Mouse (Mus musculus) midbrain, embryonic 12.5 days (tissue): ENCODE data around the gene Scfd2. TPM values are rescaled to one million over a fixed set of nuclear protein-coding genes. Genes with fewer than 3 reads are reported as not detected.

Source experiments
- ATAC-seq: fragments of 200-750 bp; cut with Nextera tagmentation; 2 replicates; pipeline ENCODE4 v1.8.0; 2017; ENCODE audit warnings: low read depth, moderate TSS enrichment, moderate library complexity; ENCODE audit not compliant: low FRiP score
- H3K27ac ChIP-seq: fragments of 300-500 bp; sonication (generic); replicated peaks from 2 replicates; pipeline ENCODE4 v1.5.1; 2016; ENCODE audit warnings: mild to moderate bottlenecking
- H3K27me3 ChIP-seq: fragments of 300-500 bp; sonication (generic); 2 replicates; pipeline ENCODE4 v1.6.1; 2016; ENCODE audit warnings: mild to moderate bottlenecking
- H3K36me3 ChIP-seq: fragments of 300-500 bp; sonication (generic); 2 replicates; pipeline ENCODE4 v1.6.1; 2016
- H3K4me1 ChIP-seq: fragments of 300-500 bp; sonication (generic); 2 replicates; pipeline ENCODE4 v1.6.1; 2016
- H3K4me2 ChIP-seq: fragments of 300-500 bp; sonication (generic); replicated peaks from 2 replicates; pipeline ENCODE4 v1.6.1; 2016; ENCODE audit warnings: mild to moderate bottlenecking, moderate library complexity
- H3K4me3 ChIP-seq: fragments of 300-500 bp; sonication (generic); 2 replicates; pipeline ENCODE4 v1.5.1; 2016; ENCODE audit warnings: mild to moderate bottlenecking
- H3K9ac ChIP-seq: fragments of 300-500 bp; sonication (generic); replicated peaks from 2 replicates; pipeline ENCODE4 v1.6.1; 2016; ENCODE audit warnings: mild to moderate bottlenecking, moderate library complexity
- H3K9me3 ChIP-seq: fragments of 300-500 bp; sonication (generic); 2 replicates; pipeline ENCODE4 v1.6.1; 2016; ENCODE audit warnings: mild to moderate bottlenecking
- WGBS: fragments of 180-500 bp; shearing (Covaris S2); methylation state at CpG from one replicate; pipeline ENCODE4 v1.1.7; 2016; 5-methylcytosine and 5-hydroxymethylcytosine counted together
- polyA plus RNA-seq: library from polyadenylated mRNA; unstranded; fragments of >200 nt; fragmentation: Nextera tagmentation; extraction: Ambion mirVana; gene quantifications from 2 replicates; pipeline ENCODE4 v1.2.1, GENCODE M21; 2016

The Scfd2 gene
- polyA plus RNA-seq, 1 experiment from 2014 or later, result 17.7 TPM

- ATAC-seq, result no peak
- no peaks in the 10 kb centered on the region for H3K27me3 ChIP-seq
- H3K9me3 ChIP-seq, result no peaks in the 10 kb centered on the region
- WGBS, result 89% methylated on average over 9 of the region's 9 CpGs
- H3K36me3 ChIP-seq, result no peaks in the 10 kb centered on the region
- H3K4me3 ChIP-seq, result no peak overlapping the region
- no peak overlapping the region for H3K9ac ChIP-seq
- H3K27ac ChIP-seq, result no peak overlapping the region
- H3K4me1 ChIP-seq, result no peaks in the 10 kb centered on the region; the same call in 1 of the 2 replicates
- H3K4me2 ChIP-seq, result no peak overlapping the region
These were observed 76.5 kb downstream of the Scfd2 start for GRCm38 (mm10) chr5:74455094-74455493.

- no peak overlapping the region for H3K27ac ChIP-seq
- H3K36me3 ChIP-seq, result no peaks in the 10 kb centered on the region
- 62% methylated on average over 5 of the region's 5 CpGs for WGBS
- H3K4me1 ChIP-seq, result no peaks in the 10 kb centered on the region; the same call in 1 of the 2 replicates
- H3K4me3 ChIP-seq, result no peak overlapping the region
- ATAC-seq, result no peak
- no peak overlapping the region for H3K9ac ChIP-seq
- H3K9me3 ChIP-seq, result no peaks in the 10 kb centered on the region
- no peak overlapping the region for H3K4me2 ChIP-seq
- no peaks in the 10 kb centered on the region for H3K27me3 ChIP-seq
These were observed 80.6 kb downstream of the Scfd2 start for GRCm38 (mm10) chr5:74450977-74451376.

- no peaks in the 10 kb centered on the region for H3K36me3 ChIP-seq
- 58% methylated on average over 10 of the region's 10 CpGs for WGBS
- no peaks in the 10 kb centered on the region for H3K9me3 ChIP-seq
- no peak overlapping the region for H3K4me2 ChIP-seq
- H3K27ac ChIP-seq, result no peak overlapping the region
- no peaks in the 10 kb centered on the region for H3K27me3 ChIP-seq
- ATAC-seq, result no peak
- no peaks in the 10 kb centered on the region; the same call in 1 of the 2 replicates for H3K4me1 ChIP-seq
- H3K4me3 ChIP-seq, result no peak overlapping the region
- H3K9ac ChIP-seq, result no peak overlapping the region
These were observed 83.8 kb downstream of the Scfd2 start for GRCm38 (mm10) chr5:74447517-74448334.

GRCm38 (mm10) chr5:74445861-74446260 is 85.7 kb downstream of the Scfd2 start:
- H3K27me3 ChIP-seq, result no peaks in the 10 kb centered on the region
- H3K9me3 ChIP-seq, result no peaks in the 10 kb centered on the region
- WGBS, result 79% methylated on average over 3 of the region's 3 CpGs
- H3K9ac ChIP-seq, result no peak overlapping the region
- no peak for ATAC-seq
- H3K27ac ChIP-seq, result no peak overlapping the region
- H3K4me1 ChIP-seq, result no peaks in the 10 kb centered on the region; the same call in 1 of the 2 replicates
- no peak overlapping the region for H3K4me3 ChIP-seq
- no peak overlapping the region for H3K4me2 ChIP-seq
- H3K36me3 ChIP-seq, result no peaks in the 10 kb centered on the region

- no peak overlapping the region for H3K4me3 ChIP-seq
- H3K27me3 ChIP-seq, result peaks cover 8% of the 10 kb centered on the region; the same call in 1 of the 2 replicates
- no peaks in the 10 kb centered on the region for H3K36me3 ChIP-seq
- H3K4me1 ChIP-seq, result no peaks in the 10 kb centered on the region; the same call in 1 of the 2 replicates
- no peak overlapping the region for H3K27ac ChIP-seq
- no peak overlapping the region for H3K9ac ChIP-seq
- H3K9me3 ChIP-seq, result no peaks in the 10 kb centered on the region
- 88% methylated on average over 8 of the region's 8 CpGs for WGBS
- ATAC-seq, result no peak
- no peak overlapping the region for H3K4me2 ChIP-seq
These were observed 93.2 kb downstream of the Scfd2 start for GRCm38 (mm10) chr5:74438353-74438752.

- Histone ChIP-seq H3K27ac (no peak overlapping the region), H3K4me3 (no peak overlapping the region), H3K9me3 (no peaks in the 10 kb centered on the region), H3K4me1 (no peaks in the 10 kb centered on the region; the same call in 1 of the 2 replicates), H3K27me3 (peaks cover 24% of the 10 kb centered on the region), H3K9ac (no peak overlapping the region), H3K36me3 (no peaks in the 10 kb centered on the region), H3K4me2 (peak overlapping the region; percentile 39; the same call in 1 of the 2 replicates)
- 30% methylated on average over 9 of the region's 9 CpGs for WGBS
- no peak for ATAC-seq
These were observed 97.9 kb downstream of the Scfd2 start for GRCm38 (mm10) chr5:74433580-74434147.

- ATAC-seq, result peak; percentile 66; the same call in 1 of the 2 replicates
These were observed 98.5 kb downstream of the Scfd2 start for GRCm38 (mm10) chr5:74432879-74433539.

GRCm38 (mm10) chr5:74420615-74421132 is 110.9 kb downstream of the Scfd2 start:
- Histone ChIP-seq H3K9me3 (no peaks in the 10 kb centered on the region), H3K4me2 (no peak overlapping the region), H3K27me3 (no peaks in the 10 kb centered on the region), H3K27ac (no peak overlapping the region), H3K36me3 (no peaks in the 10 kb centered on the region), H3K9ac (no peak overlapping the region), H3K4me1 (no peaks in the 10 kb centered on the region), H3K4me3 (no peak overlapping the region)
- ATAC-seq, result no peak
- WGBS, result 85% methylated on average over 5 of the region's 5 CpGs

More at GRCm38 (mm10) chr5:74432879-74433539, 98.5 kb downstream of the Scfd2 start:
- WGBS, result 26% methylated on average over 14 of the region's 14 CpGs
- Histone ChIP-seq H3K36me3 (no peaks in the 10 kb centered on the region), H3K9ac (no peak overlapping the region), H3K4me3 (peak overlapping the region; percentile 23), H3K4me1 (no peaks in the 10 kb centered on the region; the same call in 1 of the 2 replicates), H3K27me3 (peaks cover 24% of the 10 kb centered on the region), H3K4me2 (peak overlapping the region; percentile 39), H3K27ac (no peak overlapping the region), H3K9me3 (no peaks in the 10 kb centered on the region)

GRCm38 (mm10) chr5:74412557-74412956 is 119.0 kb downstream of the Scfd2 start:
- Histone ChIP-seq H3K4me3 (no peak overlapping the region), H3K27me3 (no peaks in the 10 kb centered on the region), H3K4me1 (no peaks in the 10 kb centered on the region), H3K4me2 (no peak overlapping the region), H3K9ac (no peak overlapping the region), H3K9me3 (no peaks in the 10 kb centered on the region), H3K36me3 (no peaks in the 10 kb centered on the region), H3K27ac (no peak overlapping the region)
- no peak for ATAC-seq
- 98% methylated on average over 3 of the region's 3 CpGs for WGBS

GRCm38 (mm10) chr5:74404887-74405286 is 126.7 kb downstream of the Scfd2 start:
- Histone ChIP-seq H3K4me1 (no peaks in the 10 kb centered on the region), H3K9me3 (no peaks in the 10 kb centered on the region), H3K27ac (no peak overlapping the region), H3K27me3 (no peaks in the 10 kb centered on the region), H3K4me3 (no peak overlapping the region), H3K9ac (no peak overlapping the region), H3K4me2 (no peak overlapping the region), H3K36me3 (no peaks in the 10 kb centered on the region)
- ATAC-seq, result no peak
- WGBS, result 91% methylated on average over 5 of the region's 5 CpGs

GRCm38 (mm10) chr5:74404083-74404482 is 127.5 kb downstream of the Scfd2 start:
- H3K4me2 ChIP-seq, result no peak overlapping the region
- no peak overlapping the region for H3K27ac ChIP-seq
- no peak for ATAC-seq
- H3K4me1 ChIP-seq, result no peaks in the 10 kb centered on the region
- WGBS, result 84% methylated on average over 5 of the region's 5 CpGs
- no peak overlapping the region for H3K4me3 ChIP-seq
- H3K27me3 ChIP-seq, result no peaks in the 10 kb centered on the region
- H3K9me3 ChIP-seq, result no peaks in the 10 kb centered on the region
- H3K9ac ChIP-seq, result no peak overlapping the region
- no peaks in the 10 kb centered on the region for H3K36me3 ChIP-seq

GRCm38 (mm10) chr5:74402626-74403025 is 128.9 kb downstream of the Scfd2 start:
- 79% methylated on average over 4 of the region's 4 CpGs for WGBS
- Histone ChIP-seq H3K27ac (no peak overlapping the region), H3K4me3 (no peak overlapping the region), H3K36me3 (no peaks in the 10 kb centered on the region), H3K4me2 (no peak overlapping the region), H3K27me3 (no peaks in the 10 kb centered on the region), H3K4me1 (no peaks in the 10 kb centered on the region), H3K9ac (no peak overlapping the region), H3K9me3 (no peaks in the 10 kb centered on the region)
- ATAC-seq, result no peak
